Mouse (Mus musculus) embryonic facial prominence, embryonic 11.5 days (tissue): ENCODE measurements around the gene Olfr1307. TPM values are rescaled to one million over a fixed set of nuclear protein-coding genes. Genes with fewer than 3 reads are reported as not detected.

Experiments
- ATAC-seq: fragments of 200-750 bp; cut with Nextera tagmentation; replicated peaks from 2 replicates; pipeline ENCODE4 v1.8.0; 2017; ENCODE audit warnings: low read depth; ENCODE audit not compliant: insufficient number of reproducible peaks, low FRiP score, low TSS enrichment
- DNase-seq: peaks from one replicate; pipeline ENCODE4 v3.0.0-alpha.2; 2015; ENCODE audit warnings: low spot score
- H3K27ac ChIP-seq: fragments of 300-500 bp; sonication (generic); replicated peaks from 2 replicates; pipeline ENCODE4 v1.5.1; 2014; ENCODE audit warnings: mild to moderate bottlenecking, low read depth, low read length, control low read depth
- H3K27me3 ChIP-seq: fragments of 300-500 bp; sonication (generic); 2 replicates; pipeline ENCODE4 v1.6.1; 2014; ENCODE audit warnings: mild to moderate bottlenecking, low read length, moderate library complexity, mixed read lengths; ENCODE audit not compliant: control insufficient read depth, insufficient read depth
- H3K36me3 ChIP-seq: fragments of 300-500 bp; sonication (generic); replicated peaks from 2 replicates; pipeline ENCODE4 v1.6.1; 2014; ENCODE audit warnings: low read depth, mild to moderate bottlenecking, low read length, moderate library complexity, mixed read lengths; ENCODE audit not compliant: control insufficient read depth, insufficient read depth
- H3K4me1 ChIP-seq: fragments of 300-500 bp; sonication (generic); 2 replicates; pipeline ENCODE4 v1.6.1; 2014; ENCODE audit warnings: low read length, mixed read lengths; ENCODE audit not compliant: control insufficient read depth, insufficient read depth
- H3K4me2 ChIP-seq: fragments of 300-500 bp; sonication (generic); 2 replicates; pipeline ENCODE4 v1.6.1; 2014; ENCODE audit warnings: low read depth, mild to moderate bottlenecking, control low read depth, low read length, moderate library complexity
- H3K4me3 ChIP-seq: fragments of 300-500 bp; sonication (generic); 2 replicates; pipeline ENCODE4 v1.5.1; 2014; ENCODE audit warnings: low read depth, low read length, control low read depth
- H3K9ac ChIP-seq: fragments of 300-500 bp; sonication (generic); replicated peaks from 2 replicates; pipeline ENCODE4 v1.6.1; 2014; ENCODE audit warnings: mild to moderate bottlenecking, control low read depth, low read length
- H3K9me3 ChIP-seq: fragments of 300-500 bp; sonication (generic); replicated peaks from 2 replicates; pipeline ENCODE4 v1.6.1; 2016; ENCODE audit warnings: mild to moderate bottlenecking, low read length, inconsistent platforms, mixed read lengths; ENCODE audit not compliant: control insufficient read depth
- WGBS: fragments of 180-500 bp; shearing (Covaris S2); extraction: QIAGEN DNeasy Blood & Tissue Kit; methylation state at CpG from one replicate; pipeline ENCODE4 v1.1.7; 2014; 5-methylcytosine and 5-hydroxymethylcytosine counted together
- polyA plus RNA-seq: library from polyadenylated mRNA; unstranded; fragments of >200 nt; fragmentation: Nextera tagmentation; extraction: Ambion mirVana; gene quantifications from 2 replicates; pipeline ENCODE4 v1.2.1, GENCODE M21; 2014

The Olfr1307 gene
- not detected in 2 replicates for polyA plus RNA-seq

DNA sequence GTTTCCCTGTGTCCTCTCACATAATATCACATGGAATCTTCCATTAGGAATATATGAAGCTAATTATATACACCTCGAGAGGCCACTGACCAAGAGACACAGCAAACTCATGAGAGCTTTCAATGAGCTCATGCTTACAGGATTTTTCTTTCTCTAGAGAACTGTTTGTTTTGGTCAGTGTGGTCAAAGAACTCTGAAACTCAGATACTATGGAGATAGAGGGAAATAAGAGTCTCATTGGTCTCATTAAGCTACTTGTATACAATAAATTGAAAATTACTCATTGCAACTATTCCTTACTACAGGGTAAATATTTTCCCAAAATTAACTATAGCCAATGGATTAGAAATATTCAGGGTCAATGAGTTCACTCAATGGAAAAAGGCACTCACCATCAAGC, at the start of gene Olfr1307:
TSS of gene Olfr1307 (minus strand) at position 101 of the 400 bp plus-strand sequence.
- no peak for ATAC-seq
- no peaks in the 10 kb centered on the region for H3K4me1 ChIP-seq
- no peak for DNase-seq
- H3K4me2 ChIP-seq = no peak within 1 kb of the TSS
- WGBS = 74% methylated on average over 1 of the region's 1 CpGs
- H3K9me3 ChIP-seq = no peaks in the 10 kb centered on the region
- no peak within 1 kb of the TSS for H3K9ac ChIP-seq
- no peaks in the 10 kb centered on the region for H3K36me3 ChIP-seq
- no peak within 1 kb of the TSS for H3K27ac ChIP-seq
- no peak within 1 kb of the TSS for H3K4me3 ChIP-seq
- no peaks in the 10 kb centered on the region for H3K27me3 ChIP-seq

GRCm38 (mm10) chr2:111990181-111990580, 40.9 kb upstream of the Olfr1307 start, which contains the start of gene Olfr1309:
Gene Olfr1309, minus strand, starts transcription at chr2:111990281.
- H3K27ac ChIP-seq = no peak within 1 kb of the TSS
- ATAC-seq (no peak), DNase-seq (no peak)
- 68% methylated on average over 1 of the region's 1 CpGs for WGBS
- no peak within 1 kb of the TSS for H3K9ac ChIP-seq
- H3K4me3 ChIP-seq = no peak within 1 kb of the TSS
- no peaks in the 10 kb centered on the region for H3K4me1 ChIP-seq
- H3K4me2 ChIP-seq = no peak within 1 kb of the TSS
- H3K36me3 ChIP-seq = no peaks in the 10 kb centered on the region
- H3K9me3 ChIP-seq = no peaks in the 10 kb centered on the region; the same call in 1 of the 2 replicates
- no peaks in the 10 kb centered on the region for H3K27me3 ChIP-seq

GRCm38 (mm10) chr2:111964844-111965243, 15.6 kb upstream of the Olfr1307 start, which contains the start of gene Olfr1308:
Gene Olfr1308, minus strand, starts transcription at chr2:111964944.
- Histone ChIP-seq H3K4me2 (no peak within 1 kb of the TSS), H3K9me3 (no peaks in the 10 kb centered on the region), H3K4me3 (no peak within 1 kb of the TSS), H3K27ac (no peak within 1 kb of the TSS), H3K27me3 (no peaks in the 10 kb centered on the region), H3K9ac (no peak within 1 kb of the TSS), H3K4me1 (no peaks in the 10 kb centered on the region), H3K36me3 (no peaks in the 10 kb centered on the region)
- ATAC-seq (no peak), DNase-seq (no peak)
- 57% methylated on average over 1 of the region's 1 CpGs for WGBS

- WGBS = 69% methylated on average over 1 of the region's 1 CpGs
- no peak within 1 kb of the TSS for H3K9ac ChIP-seq
- no peak within 1 kb of the TSS for H3K4me2 ChIP-seq
- no peaks in the 10 kb centered on the region for H3K9me3 ChIP-seq
- DNase-seq (no peak), ATAC-seq (no peak)
- H3K27me3 ChIP-seq = no peaks in the 10 kb centered on the region
- H3K27ac ChIP-seq = no peak within 1 kb of the TSS
- no peaks in the 10 kb centered on the region for H3K36me3 ChIP-seq
- no peaks in the 10 kb centered on the region for H3K4me1 ChIP-seq
- no peak within 1 kb of the TSS for H3K4me3 ChIP-seq
Observed at GRCm38 (mm10) chr2:111916171-111916570, 33.1 kb downstream of the Olfr1307 start, which contains the start of gene Olfr1306. Gene Olfr1306, minus strand, starts transcription at chr2:111916271.

Other genes starting within 250 kb of the Olfr1307 start
- gene Olfr1301, start 198.4 kb downstream of the Olfr1307 start, polyA plus RNA-seq = not detected in 2 replicates
- not detected in 2 replicates for gene Olfr1302, start 172.0 kb downstream of the Olfr1307 start, polyA plus RNA-seq
- gene Olfr1303, start 129.1 kb downstream of the Olfr1307 start, polyA plus RNA-seq = not detected in 2 replicates
- gene Olfr1305, start 72.3 kb downstream of the Olfr1307 start, polyA plus RNA-seq = not detected in 2 replicates
- not detected in 2 replicates for gene Olfr1306, start 33.2 kb downstream of the Olfr1307 start, polyA plus RNA-seq
- not detected in 2 replicates for gene Olfr1308, start 15.5 kb upstream of the Olfr1307 start, polyA plus RNA-seq
- gene Olfr1309, start 40.8 kb upstream of the Olfr1307 start, polyA plus RNA-seq = not detected in 2 replicates
- not detected in 2 replicates for gene Olfr1310, start 63.3 kb upstream of the Olfr1307 start, polyA plus RNA-seq
- gene Olfr1311, start 75.0 kb upstream of the Olfr1307 start, polyA plus RNA-seq = not detected in 2 replicates
- not detected in 2 replicates for gene Olfr1312, start 100.8 kb upstream of the Olfr1307 start, polyA plus RNA-seq
- not detected in 2 replicates for gene Olfr1313, start 128.4 kb upstream of the Olfr1307 start, polyA plus RNA-seq
- gene Olfr1314, start 147.3 kb upstream of the Olfr1307 start, polyA plus RNA-seq = not detected in 2 replicates
- not detected in 2 replicates for gene Olfr1315-ps1, start 166.0 kb upstream of the Olfr1307 start, polyA plus RNA-seq
- gene Olfr1316, start 185.5 kb upstream of the Olfr1307 start, polyA plus RNA-seq = not detected in 2 replicates
- not detected in 2 replicates for gene Olfr1317, start 190.9 kb upstream of the Olfr1307 start, polyA plus RNA-seq
- not detected in 2 replicates for gene Olfr1318, start 204.8 kb upstream of the Olfr1307 start, polyA plus RNA-seq